Mouse (Mus musculus) megakaryocyte, embryonic 14.5 days (primary cell): ENCODE results near the gene 4930470P17Rik.

Source experiments
- FLI1 ChIP-seq: IDR thresholded peaks from 2 replicates; pipeline ENCODE4 v1.6.1; 2012; ENCODE audit warnings: low read length, inconsistent platforms, mixed read lengths
- GATA1 ChIP-seq: IDR thresholded peaks from 3 replicates; pipeline ENCODE4 v1.6.1; 2012; ENCODE audit warnings: mixed read lengths, low read length, inconsistent platforms, borderline replicate concordance

DNA sequence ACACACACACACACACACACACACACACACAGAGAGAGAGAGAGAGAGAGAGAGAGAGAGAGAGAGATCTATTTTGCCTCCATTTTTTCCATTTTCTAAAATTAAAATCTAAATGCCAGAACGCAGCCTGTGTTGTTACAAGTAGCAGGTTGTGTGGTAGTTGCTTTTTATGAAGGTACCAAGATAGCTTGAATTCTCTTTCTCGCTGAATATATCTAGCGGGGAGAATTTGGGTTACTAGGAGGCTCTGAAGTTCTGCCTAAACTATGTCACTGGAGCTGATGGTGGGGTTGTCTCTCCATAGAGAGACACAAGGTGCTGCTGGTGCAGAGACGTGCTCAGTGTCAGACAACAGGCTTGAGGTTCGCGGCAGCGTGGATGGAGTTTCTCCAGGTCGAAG is 36.8 kb downstream of the 4930470P17Rik start:
- TF ChIP-seq GATA1, result no peak
- TF ChIP-seq FLI1, result no peak
